Comparison of ENCODE assay signal across 14 mouse cellular contexts in the genomic region with DNA sequence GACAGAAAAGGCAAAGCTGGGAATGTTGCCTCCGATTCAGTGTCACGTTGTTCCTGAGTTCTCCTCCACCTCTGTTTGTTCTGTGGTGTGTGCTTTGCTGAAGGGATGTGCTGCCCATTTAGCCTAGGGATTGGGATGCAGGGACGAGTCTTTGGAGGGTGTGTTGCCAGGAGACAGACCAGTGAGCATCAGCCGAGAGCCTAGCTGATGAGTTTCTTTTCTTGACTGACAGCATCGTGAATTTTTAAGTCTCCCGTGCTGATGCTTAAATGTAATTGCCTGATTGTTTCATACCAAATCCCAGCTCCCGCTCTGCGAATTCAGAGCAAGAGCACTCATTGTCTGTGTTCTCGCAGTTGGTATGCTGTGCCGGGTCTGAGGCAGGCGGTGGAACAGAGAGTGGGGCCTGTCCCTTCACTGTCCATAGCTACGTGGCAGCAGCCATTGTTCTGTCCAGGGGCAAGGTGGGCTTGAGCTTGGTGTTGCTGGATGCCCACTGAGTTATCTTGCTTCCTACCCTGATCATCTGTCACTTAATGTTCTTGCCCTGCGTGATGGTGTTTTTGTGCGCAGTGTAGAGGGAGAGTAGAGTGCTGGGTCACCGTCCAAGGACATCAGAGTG.
DNase-seq lines count a peak whose midpoint lies in the region; ATAC-seq and TF ChIP-seq lines count a peak whose summit lies in the region.
"Had no signal": no experiment of that assay in that cellular context is flagged by ENCODE, and none has a peak within 500 bp of the region (broad histone marks: within the 10 kb centered on the region; RNA-seq: fewer than 3 reads in every experiment).

No protein-coding gene starts in this region.

- no peak for ATAC-seq in liver, postnatal 0 days
- ATAC-seq in forebrain, postnatal 0 days = peak; percentile 36; the same call in 1 of the 2 replicates
- peak; percentile 60 for ATAC-seq in midbrain, embryonic 11.5 days (ENCODE audit: low FRiP score)

- H3K27ac ChIP-seq in liver, postnatal 0 days (ENCODE audit: low read depth) = 0 out of 2 replicates have a peak overlapping the region, but pooled peaks have one; percentile 11
- H3K27ac ChIP-seq in forebrain, postnatal 0 days (ENCODE audit: low read depth, low read length) = peak overlapping the region; percentile 54
- H3K27ac ChIP-seq in midbrain, embryonic 11.5 days (ENCODE audit: low read depth, low read length) = no peak overlapping the region
- H3K27ac ChIP-seq: embryonic facial prominence, embryonic 13.5 days; liver, embryonic 13.5 days had no signal

- peaks cover 13% of the 10 kb centered on the region for H3K4me1 ChIP-seq in liver, postnatal 0 days (ENCODE audit: insufficient read depth)
- H3K4me1 ChIP-seq in forebrain, postnatal 0 days (ENCODE audit: insufficient read depth) = 0 out of 2 replicates have a peak, but pooled peaks cover 7% of the 10 kb centered on the region
- peaks cover 18% of the 10 kb centered on the region for H3K4me1 ChIP-seq in midbrain, embryonic 11.5 days (ENCODE audit: control insufficient read depth, insufficient read depth, low read length)

- no peak overlapping the region for H3K4me2 ChIP-seq in liver, postnatal 0 days (ENCODE audit: low read depth, low read length)
- no peak overlapping the region for H3K4me2 ChIP-seq in forebrain, postnatal 0 days (ENCODE audit: low read depth)
- no peak overlapping the region for H3K4me2 ChIP-seq in midbrain, embryonic 11.5 days
- H3K4me2 ChIP-seq: embryonic facial prominence, embryonic 13.5 days; liver, embryonic 13.5 days had no signal

- no peak for DNase-seq in liver, postnatal 0 days
- DNase-seq in liver = no peak
- peak; percentile 47 for DNase-seq in forebrain, postnatal 0 days
- no peak for DNase-seq in midbrain, embryonic 11.5 days (ENCODE audit: low spot score, missing footprints)
- DNase-seq in MN1 (ENCODE audit: low spot score) = no peak
- DNase-seq in frontal cortex, postnatal 36 days (ENCODE audit: low spot score in 2 of 2) = no peak
- DNase-seq in kidney, postnatal 14 days = no peak
- DNase-seq: adrenal gland, adult 2 months; cerebellum, adult 2 months; kidney, adult 11 months; kidney, postnatal 25 days; liver, embryonic 13.5 days; thymus, postnatal 25 days had no signal

- H3K4me3 ChIP-seq in liver, postnatal 0 days (ENCODE audit: low read depth, low read length) = no peak overlapping the region
- H3K4me3 ChIP-seq in forebrain, postnatal 0 days (ENCODE audit: low read depth, low read length) = no peak overlapping the region
- H3K4me3 ChIP-seq in midbrain, embryonic 11.5 days (ENCODE audit: low read depth, low read length) = no peak overlapping the region
- H3K4me3 ChIP-seq: embryonic facial prominence, embryonic 13.5 days; liver, embryonic 13.5 days had no signal

- H3K9ac ChIP-seq in liver, postnatal 0 days (replicated peaks) = no peak overlapping the region
- no peak overlapping the region; the same call in 1 of the 2 replicates for H3K9ac ChIP-seq in forebrain, postnatal 0 days
- H3K9ac ChIP-seq in midbrain, embryonic 11.5 days (ENCODE audit: low read length) = no peak overlapping the region
- H3K9ac ChIP-seq: embryonic facial prominence, embryonic 13.5 days; liver, embryonic 13.5 days had no signal

- H3K27me3 ChIP-seq in liver, postnatal 0 days (ENCODE audit: insufficient read depth, low read length) = no peaks in the 10 kb centered on the region
- no peaks in the 10 kb centered on the region for H3K27me3 ChIP-seq in forebrain, postnatal 0 days (ENCODE audit: insufficient read depth, low read length)
- no peaks in the 10 kb centered on the region for H3K27me3 ChIP-seq in midbrain, embryonic 11.5 days (ENCODE audit: control insufficient read depth, insufficient read depth, low read length)
- H3K27me3 ChIP-seq: embryonic facial prominence, embryonic 13.5 days; liver, embryonic 13.5 days had no signal

- WGBS in liver, postnatal 0 days (ENCODE audit: insufficient replicate concordance) = 73% methylated on average over 15 of the region's 15 CpGs
- 39% methylated on average over 15 of the region's 15 CpGs for WGBS in forebrain, postnatal 0 days
- 54% methylated on average over 15 of the region's 15 CpGs for WGBS in midbrain, embryonic 11.5 days

- no peak for TF ChIP-seq CTCF in liver, postnatal 0 days (IDR thresholded peaks at IDR 0.05; ENCODE audit: low read depth)
- TF ChIP-seq CTCF in forebrain, postnatal 0 days (IDR thresholded peaks at IDR 0.05; ENCODE audit: low read depth) = no peak

- TF ChIP-seq EP300 in liver, postnatal 0 days (IDR thresholded peaks at IDR 0.05; ENCODE audit: low read depth) = no peak

- H3K36me3 ChIP-seq in liver, postnatal 0 days (replicated peaks; ENCODE audit: insufficient read depth, low read length) = no peaks in the 10 kb centered on the region
- H3K36me3 ChIP-seq in forebrain, postnatal 0 days (ENCODE audit: insufficient read depth) = no peaks in the 10 kb centered on the region
- H3K36me3 ChIP-seq in midbrain, embryonic 11.5 days (ENCODE audit: control insufficient read depth, insufficient read depth, low read length) = no peaks in the 10 kb centered on the region
- H3K36me3 ChIP-seq: embryonic facial prominence, embryonic 13.5 days; liver, embryonic 13.5 days had no signal

- no peaks in the 10 kb centered on the region for H3K9me3 ChIP-seq in liver, postnatal 0 days (ENCODE audit: low read length)
- H3K9me3 ChIP-seq in forebrain, postnatal 0 days (ENCODE audit: low read length) = no peaks in the 10 kb centered on the region
- H3K9me3 ChIP-seq in midbrain, embryonic 11.5 days (ENCODE audit: control insufficient read depth, low read length) = no peaks in the 10 kb centered on the region
- H3K9me3 ChIP-seq: embryonic facial prominence, embryonic 13.5 days; liver, embryonic 13.5 days had no signal
